Mouse (Mus musculus): Measurements from ENCODE around the gene Olfr1206. TPM values are rescaled to one million over a fixed set of nuclear protein-coding genes. Genes with fewer than 3 reads are reported as not detected.

Gene Olfr1206
- polyA plus RNA-seq (2012; rRNA removed), result not detected in 2 replicates

GRCm38 (mm10) chr2:88862931-88863330, at the start of gene Olfr1206:
Olfr1206 (plus strand) TSS chr2:88863231.
- no peak for DNase-seq (ENCODE audit: low read depth, low spot score)
- WGBS, result 77% methylated on average over 2 of the region's 2 CpGs

- DNase-seq (ENCODE audit: low read depth, low spot score), result no peak
- 71% methylated on average over 1 of the region's 1 CpGs for WGBS
These were observed 48.8 kb upstream of the Olfr1206 start, which contains the start of gene Olfr1202 for GRCm38 (mm10) chr2:88814196-88814595. Olfr1202 (plus strand) TSS chr2:88814496.

- DNase-seq (ENCODE audit: low read depth, low spot score), result no peak
- WGBS, result 76% methylated on average over 2 of the region's 2 CpGs
These were observed 33.6 kb upstream of the Olfr1206 start, which contains the start of gene Olfr1205 for GRCm38 (mm10) chr2:88829437-88829836. Olfr1205 (plus strand) TSS chr2:88829737.

- WGBS, result 27% methylated on average over 2 of the region's 2 CpGs
- DNase-seq (ENCODE audit: low read depth, low spot score), result no peak
These were observed 24.6 kb upstream of the Olfr1206 start for GRCm38 (mm10) chr2:88838477-88838876.

GRCm38 (mm10) chr2:88848992-88849391, 14.0 kb upstream of the Olfr1206 start, which contains the start of gene Olfr1204:
Olfr1204 (plus strand) TSS chr2:88849292.
- 82% methylated on average over 1 of the region's 1 CpGs for WGBS

GRCm38 (mm10) chr2:88902211-88902610, 39.2 kb downstream of the Olfr1206 start, which contains the start of gene Olfr1208:
Olfr1208 (minus strand) TSS chr2:88902311.
- DNase-seq (ENCODE audit: low read depth, low spot score), result no peak

More at GRCm38 (mm10) chr2:88848992-88849391, 14.0 kb upstream of the Olfr1206 start, which contains the start of gene Olfr1204:
- no peak for DNase-seq (ENCODE audit: low read depth, low spot score)

GRCm38 (mm10) chr2:88915057-88915456, 52.0 kb downstream of the Olfr1206 start, which contains the start of gene Olfr1209:
Olfr1209 (minus strand) TSS chr2:88915157.
- WGBS, result 88% methylated on average over 3 of the region's 3 CpGs
- no peak for DNase-seq (ENCODE audit: low read depth, low spot score)

Other genes starting within 250 kb of the Olfr1206 start
- not detected in 2 replicates for gene Olfr1191-ps1, start 222.7 kb upstream of the Olfr1206 start, polyA plus RNA-seq (2012; rRNA removed)
- not detected in 2 replicates for gene Olfr1192-ps1, start 214.7 kb upstream of the Olfr1206 start, polyA plus RNA-seq (2012; rRNA removed)
- not detected in 2 replicates for gene Olfr1193, start 187.6 kb upstream of the Olfr1206 start, polyA plus RNA-seq (2012; rRNA removed)
- not detected in 2 replicates for gene Olfr1195, start 174.0 kb upstream of the Olfr1206 start, polyA plus RNA-seq (2012; rRNA removed)
- gene Olfr1196, start 158.6 kb upstream of the Olfr1206 start, polyA plus RNA-seq (2012; rRNA removed), result not detected in 2 replicates
- gene Olfr1197, start 130.9 kb upstream of the Olfr1206 start, polyA plus RNA-seq (2012; rRNA removed), result not detected in 2 replicates
- not detected in 2 replicates for gene Olfr1198, start 111.9 kb upstream of the Olfr1206 start, polyA plus RNA-seq (2012; rRNA removed)
- gene Olfr1199, start 102.8 kb upstream of the Olfr1206 start, polyA plus RNA-seq (2012; rRNA removed), result not detected in 2 replicates
- gene Olfr1200, start 92.7 kb upstream of the Olfr1206 start, polyA plus RNA-seq (2012; rRNA removed), result not detected in 2 replicates
- not detected in 2 replicates for gene Olfr1201, start 70.2 kb upstream of the Olfr1206 start, polyA plus RNA-seq (2012; rRNA removed)
- gene Olfr1202, start 48.7 kb upstream of the Olfr1206 start, polyA plus RNA-seq (2012; rRNA removed), result not detected in 2 replicates
- not detected in 2 replicates for gene Olfr1205, start 33.5 kb upstream of the Olfr1206 start, polyA plus RNA-seq (2012; rRNA removed)
- gene Olfr1204, start 13.9 kb upstream of the Olfr1206 start, polyA plus RNA-seq (2012; rRNA removed), result not detected in 2 replicates
- not detected in 2 replicates for gene Olfr1208, start 39.1 kb downstream of the Olfr1206 start, polyA plus RNA-seq (2012; rRNA removed)
- gene Olfr1209, start 51.9 kb downstream of the Olfr1206 start, polyA plus RNA-seq (2012; rRNA removed), result not detected in 2 replicates
- gene Olfr1211, start 74.9 kb downstream of the Olfr1206 start, polyA plus RNA-seq (2012; rRNA removed), result not detected in 2 replicates
- gene Olfr1212, start 90.7 kb downstream of the Olfr1206 start, polyA plus RNA-seq (2012; rRNA removed), result not detected in 2 replicates
- gene Gm13762, start 117.0 kb downstream of the Olfr1206 start, polyA plus RNA-seq (2012; rRNA removed), result not detected in 2 replicates
- not detected in 2 replicates for gene Olfr1214, start 129.4 kb downstream of the Olfr1206 start, polyA plus RNA-seq (2012; rRNA removed)
- gene Olfr1215, start 143.7 kb downstream of the Olfr1206 start, polyA plus RNA-seq (2012; rRNA removed), result not detected in 2 replicates
- not detected in 2 replicates for gene Olfr1216, start 155.1 kb downstream of the Olfr1206 start, polyA plus RNA-seq (2012; rRNA removed)
- not detected in 2 replicates for gene Olfr1217, start 168.8 kb downstream of the Olfr1206 start, polyA plus RNA-seq (2012; rRNA removed)
- not detected in 2 replicates for gene Olfr1218, start 198.0 kb downstream of the Olfr1206 start, polyA plus RNA-seq (2012; rRNA removed)
- gene Olfr1219, start 220.3 kb downstream of the Olfr1206 start, polyA plus RNA-seq (2012; rRNA removed), result not detected in 2 replicates
- not detected in 2 replicates for gene Olfr1220, start 243.6 kb downstream of the Olfr1206 start, polyA plus RNA-seq (2012; rRNA removed)

Data from large intestine, adult 2 months (tissue).